15 mouse cellular contexts compared by ENCODE assay signal in the genomic region with DNA sequence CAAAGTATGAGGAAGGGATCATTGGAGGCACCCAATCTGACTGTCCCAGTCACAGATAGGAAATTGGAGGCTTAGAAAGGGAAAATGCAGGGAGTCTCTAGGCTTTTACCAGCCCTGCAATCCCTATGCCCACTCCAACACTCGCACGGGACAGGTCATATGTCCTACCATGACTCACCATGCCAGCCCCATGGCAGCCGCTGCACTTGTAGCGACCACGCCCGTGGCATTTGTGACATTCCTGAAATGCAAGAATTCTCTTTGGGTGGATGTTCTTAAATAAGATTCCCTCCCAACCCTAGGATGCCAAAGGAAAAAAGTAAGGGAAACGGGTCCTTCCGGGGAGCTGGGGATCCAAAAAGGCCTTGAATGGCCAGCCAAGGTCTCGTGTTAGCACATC. TPM values are rescaled to one million over a fixed set of nuclear protein-coding genes. Genes with fewer than 3 reads are reported as not detected.
"Had no signal": no experiment of that assay in that cellular context is flagged by ENCODE, and none has a peak within 500 bp of the region (broad histone marks: within the 10 kb centered on the region; RNA-seq: fewer than 3 reads in every experiment).

No protein-coding gene starts in this region.

- H3K4me2 ChIP-seq: limb, embryonic 12.5 days; liver, embryonic 15.5 days; lung, embryonic 15.5 days; neural tube, embryonic 12.5 days had no signal

- H3K4me3 ChIP-seq: layer of hippocampus, adult 2 months; limb, embryonic 12.5 days; liver, embryonic 15.5 days; lung, embryonic 15.5 days; neural tube, embryonic 12.5 days had no signal

- H3K27me3 ChIP-seq: limb, embryonic 12.5 days; liver, embryonic 15.5 days; neural tube, embryonic 12.5 days had no signal

- H3K36me3 ChIP-seq: limb, embryonic 12.5 days; liver, embryonic 15.5 days; lung, embryonic 15.5 days; neural tube, embryonic 12.5 days had no signal

- H3K27ac ChIP-seq: layer of hippocampus, adult 2 months; limb, embryonic 12.5 days; liver, embryonic 15.5 days; lung, embryonic 15.5 days; neural tube, embryonic 12.5 days had no signal

- ATAC-seq: intestine, postnatal 0 days had no signal

- H3K9me3 ChIP-seq: limb, embryonic 12.5 days; liver, embryonic 15.5 days; lung, embryonic 15.5 days; neural tube, embryonic 12.5 days had no signal

- H3K4me1 ChIP-seq: liver, embryonic 15.5 days; neural tube, embryonic 12.5 days had no signal

- DNase-seq: kidney, adult 8-10 months; kidney, postnatal 36 days; midbrain, embryonic 14.5 days; retina, postnatal 1 day; right cerebral cortex, postnatal 4 days; spleen, adult 18-20 months; thymus, adult 2 months; thymus, postnatal 25 days had no signal

- H3K9ac ChIP-seq: limb, embryonic 12.5 days; liver, embryonic 15.5 days; lung, embryonic 15.5 days; neural tube, embryonic 12.5 days had no signal

RNA-seq across cellular contexts. Expression of a gene that starts 8.8 kb away (rescaled TPM):
- polyA plus RNA-seq: liver, adult 2 months; midbrain, embryonic 14.5 days had no signal
